Mouse (Mus musculus) spleen, adult 2 months (tissue): Measurements from ENCODE around the gene Cryba2.

Experiments used
- CTCF ChIP-seq: fragments of 200-500 bp; IDR thresholded peaks from 2 replicates; pipeline ENCODE4 v1.5.1; 2011; ENCODE audit warnings: mild to moderate bottlenecking, inconsistent platforms; ENCODE audit not compliant: insufficient read depth, insufficient read length, insufficient replicate concordance; ENCODE audit errors: extremely low read depth
- POLR2A ChIP-seq: fragments of 200-500 bp; IDR thresholded peaks from 2 replicates; pipeline ENCODE4 v1.6.1; 2011; ENCODE audit warnings: low read depth, low read length, inconsistent platforms

GRCm38 (mm10) chr1:74857201-74857600 is 35.7 kb downstream of the Cryba2 start:
- TF ChIP-seq CTCF (no peak), POLR2A (no peak)
